Mouse (Mus musculus): Measurements from ENCODE around the gene Mecom.
"Not testable (repeated sequence)": the region's sequence is repeated elsewhere in the genome, so short reads cannot be mapped to it uniquely, and the experiment has no call there.

Mecom gene

DNA sequence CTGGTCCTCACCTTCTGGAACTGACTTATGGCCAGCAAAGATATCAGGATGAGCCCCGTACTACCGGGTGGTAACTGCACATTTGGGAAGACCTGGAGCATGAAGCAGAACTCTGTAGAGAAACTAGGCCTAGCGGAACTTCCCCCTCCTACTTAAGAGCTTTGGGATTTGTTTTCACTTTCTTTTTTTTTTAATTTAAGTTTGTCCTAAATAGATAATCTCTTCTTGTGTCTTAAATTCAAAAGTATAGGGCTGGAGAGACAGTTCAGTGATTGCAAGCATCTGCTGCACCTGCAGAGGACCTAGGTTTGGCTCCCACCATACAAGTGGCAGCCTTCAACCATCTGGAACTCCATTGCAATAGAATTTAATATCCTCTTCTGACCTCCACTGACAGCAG, at the start of gene Mecom:
Mecom (minus strand) TSS at position 101 of the 400 bp plus-strand sequence.
- no peak for DNase-seq (ENCODE audit: low read depth, low spot score)

DNA sequence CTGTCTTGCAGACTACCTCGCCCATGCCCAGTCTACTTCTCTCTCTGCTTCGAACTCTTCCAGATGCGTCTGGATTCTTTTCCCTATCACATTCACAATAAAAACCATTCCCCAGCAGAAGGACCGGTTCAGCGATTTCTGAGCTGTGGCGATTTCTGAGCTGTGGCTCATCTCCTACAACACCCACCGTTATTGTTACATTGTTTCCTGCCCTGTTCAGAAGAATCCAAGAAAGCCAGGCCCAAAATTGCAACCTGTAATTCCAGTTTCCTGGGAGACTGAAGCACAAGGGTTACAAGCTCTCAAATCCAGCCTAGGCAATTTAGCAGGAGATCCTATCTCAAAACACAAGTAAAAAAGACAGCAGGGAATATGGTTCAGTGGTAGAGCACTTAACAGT, 49.5 kb upstream of the Mecom start:
- no peak for DNase-seq (ENCODE audit: low read depth, low spot score)

DNA sequence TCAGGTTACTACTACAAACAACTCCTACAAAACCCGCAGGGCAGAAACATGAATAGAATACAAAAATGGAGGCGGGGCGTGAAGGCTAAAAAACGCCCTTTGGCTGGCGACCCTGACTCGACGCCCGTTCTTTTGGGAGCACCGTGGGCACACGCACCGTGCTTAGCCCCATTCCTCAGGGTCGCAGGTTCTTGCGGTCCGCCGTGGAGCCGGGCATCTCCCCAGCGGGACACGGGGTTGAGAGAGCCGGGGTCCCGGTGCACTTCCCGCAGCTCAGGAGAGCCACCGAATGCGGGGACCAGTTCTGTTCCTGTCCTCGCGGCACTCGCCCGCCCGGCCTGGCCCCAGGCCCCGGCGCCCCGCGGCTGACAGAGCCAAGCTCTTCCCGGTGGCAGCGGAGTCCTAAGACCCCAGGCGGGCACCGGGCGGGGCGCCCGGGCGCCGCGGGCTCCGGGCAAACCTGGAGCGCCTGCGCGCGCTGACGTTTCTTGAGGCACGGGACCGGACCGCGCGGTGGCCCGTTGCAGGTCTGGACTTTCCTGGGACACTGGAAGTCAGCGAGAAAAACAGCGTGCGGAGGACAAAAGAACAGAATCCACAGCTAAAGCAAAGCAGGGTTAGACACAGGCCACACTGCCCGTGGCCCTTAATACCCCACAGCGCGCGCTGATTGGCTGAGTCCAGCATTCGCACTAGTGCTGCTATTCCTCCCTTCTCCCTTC, 47.5 kb upstream of the Mecom start:
- DNase-seq (ENCODE audit: low read depth, low spot score), result peak; percentile 25

DNA sequence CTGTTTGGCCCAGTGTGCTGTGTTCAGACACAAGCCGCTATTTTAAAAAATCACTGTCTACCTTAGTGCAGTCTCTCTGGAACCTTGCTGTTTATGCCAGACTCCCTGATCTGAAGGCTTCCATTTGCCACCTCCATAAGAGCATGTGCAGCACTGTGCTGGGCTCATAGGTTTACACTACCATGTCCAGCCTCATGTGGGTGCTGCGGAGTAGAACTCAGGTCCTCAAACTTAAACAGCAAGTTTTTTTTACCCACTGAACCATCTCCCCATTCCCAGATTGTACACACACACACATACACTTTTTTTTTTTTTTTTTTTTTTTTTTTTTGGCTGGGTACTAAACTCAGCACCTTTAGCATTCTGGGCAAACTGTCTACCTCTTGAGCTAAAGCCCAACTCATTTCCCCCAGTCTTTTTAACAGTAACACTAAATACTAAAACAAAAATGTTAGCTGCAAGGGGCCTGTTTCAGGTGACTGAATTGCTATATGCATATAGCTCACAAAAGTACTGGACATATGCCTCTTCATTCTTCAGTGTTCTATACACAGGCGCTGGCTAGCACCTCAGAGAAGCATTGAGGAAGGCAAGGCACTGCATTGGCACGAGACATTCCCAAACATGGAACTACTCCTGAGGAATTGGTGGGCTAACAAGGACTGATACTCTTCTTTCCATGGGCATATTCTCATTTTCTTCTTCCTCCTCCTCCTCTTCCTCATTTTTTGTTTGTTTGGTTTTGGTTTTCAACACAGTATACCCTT, 46.1 kb upstream of the Mecom start:
- no peak for DNase-seq (ENCODE audit: low read depth, low spot score)

DNA sequence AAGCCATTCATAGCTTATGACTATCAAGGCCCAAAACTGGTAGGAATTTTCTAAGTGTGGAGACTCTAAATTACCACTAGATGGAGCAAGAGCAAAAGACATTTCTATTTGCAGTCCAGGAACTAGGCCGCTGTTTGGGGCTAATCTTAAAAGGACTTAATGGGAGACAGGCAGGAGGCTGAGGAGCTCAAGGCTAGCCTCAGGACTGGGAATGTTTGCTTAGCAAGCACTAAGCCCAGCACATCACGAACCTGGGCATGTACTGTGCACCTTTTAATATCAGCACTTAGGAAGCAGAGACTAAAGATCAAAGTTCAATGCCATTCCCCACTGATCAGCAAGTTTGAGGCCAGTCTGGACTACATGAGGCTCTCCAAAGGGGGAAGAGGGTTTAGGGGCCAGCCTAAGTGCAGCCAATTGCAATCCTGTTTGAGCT, 44.6 kb upstream of the Mecom start:
- DNase-seq (ENCODE audit: low read depth, low spot score), result peak; percentile 64

DNA sequence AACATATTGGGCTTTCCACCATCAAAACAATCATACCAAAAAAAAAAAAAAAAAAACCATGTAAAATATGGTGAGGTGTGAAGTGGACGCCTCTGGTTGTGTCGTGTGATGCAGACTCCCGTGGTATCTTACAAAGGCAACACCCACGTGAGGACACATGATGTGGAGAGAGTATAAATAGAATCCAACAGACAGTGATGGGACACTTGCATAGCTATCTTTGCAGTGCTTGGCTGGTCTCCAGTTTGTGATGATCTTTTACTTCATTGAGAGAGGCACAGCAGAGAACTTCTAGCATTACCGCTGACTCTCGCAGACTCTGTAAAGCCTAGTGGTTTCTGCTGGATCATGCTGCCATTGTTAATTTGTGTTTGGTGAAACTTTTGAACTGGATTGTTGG, 41.1 kb upstream of the Mecom start:
- DNase-seq (ENCODE audit: low read depth, low spot score), result no peak

DNA sequence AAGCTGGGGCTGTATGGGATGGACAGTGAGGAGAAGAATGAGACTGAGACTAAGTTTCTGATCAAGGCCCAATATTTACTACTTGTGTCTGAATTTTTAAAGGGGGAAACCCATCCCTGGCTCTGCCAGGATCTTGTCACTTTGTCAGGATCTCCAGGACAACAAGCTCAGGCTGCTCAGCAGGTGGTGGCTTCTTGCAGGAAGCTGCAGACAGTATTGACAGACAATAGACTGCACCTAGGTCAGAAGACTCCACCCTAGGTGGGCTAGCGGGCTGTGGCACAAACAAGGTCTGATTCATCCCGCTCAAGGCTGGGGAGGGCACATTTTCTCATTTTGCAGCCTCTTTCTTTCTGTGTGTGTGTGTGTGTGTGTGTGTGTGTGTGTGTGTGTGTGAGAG, 25.7 kb upstream of the Mecom start:
- no peak for DNase-seq (ENCODE audit: low read depth, low spot score)

DNA sequence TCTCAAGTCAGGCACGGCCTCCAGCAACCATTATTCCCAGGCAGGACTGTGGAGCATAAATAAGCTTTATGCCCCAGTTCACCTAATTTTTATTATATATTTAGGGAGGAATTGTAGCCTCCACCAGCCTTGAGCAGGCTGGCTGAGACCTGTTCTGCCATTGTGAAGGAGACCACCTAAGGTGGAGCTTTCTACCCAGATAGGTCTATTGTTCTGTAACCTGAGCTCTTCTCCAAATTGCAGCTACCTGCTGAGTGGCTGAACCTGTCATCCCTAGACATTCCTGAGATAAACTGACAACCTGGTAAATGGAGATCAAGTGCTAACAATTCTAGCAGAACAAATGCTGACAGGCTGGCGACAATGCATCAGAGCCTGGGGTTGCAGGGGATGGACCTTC, 18.5 kb upstream of the Mecom start:
- DNase-seq (ENCODE audit: low read depth, low spot score), result not testable (repeated sequence)

DNA sequence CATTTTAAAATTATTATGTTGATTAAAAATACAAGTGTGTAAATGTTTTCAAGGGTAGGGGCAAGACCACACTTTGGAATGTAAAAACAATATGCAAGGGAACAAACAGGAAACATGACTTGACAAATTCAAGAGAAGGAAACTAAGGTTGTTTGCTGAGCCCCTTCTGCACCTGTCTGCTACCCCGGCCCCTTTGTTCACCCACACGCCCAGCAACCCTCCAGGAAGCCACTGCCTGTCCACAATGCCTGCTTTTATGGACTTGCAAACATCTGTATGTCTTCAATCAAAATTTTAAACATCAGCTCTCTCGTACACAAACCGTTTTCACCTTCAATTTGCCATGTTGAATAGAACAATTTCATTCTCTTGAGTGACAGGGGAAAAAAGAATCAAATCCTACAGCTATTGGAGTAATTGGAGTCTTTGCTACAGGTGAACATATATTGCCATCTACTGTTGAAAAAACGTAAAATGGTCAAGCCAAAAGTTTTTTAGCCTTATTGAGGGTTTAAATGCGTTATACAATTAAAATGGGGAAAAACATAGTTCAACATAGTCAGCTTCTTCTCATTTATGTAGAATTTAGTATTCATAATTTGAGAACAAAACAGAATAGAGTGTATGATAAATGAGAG, 13.0 kb upstream of the Mecom start:
- DNase-seq (ENCODE audit: low read depth, low spot score), result no peak

DNA sequence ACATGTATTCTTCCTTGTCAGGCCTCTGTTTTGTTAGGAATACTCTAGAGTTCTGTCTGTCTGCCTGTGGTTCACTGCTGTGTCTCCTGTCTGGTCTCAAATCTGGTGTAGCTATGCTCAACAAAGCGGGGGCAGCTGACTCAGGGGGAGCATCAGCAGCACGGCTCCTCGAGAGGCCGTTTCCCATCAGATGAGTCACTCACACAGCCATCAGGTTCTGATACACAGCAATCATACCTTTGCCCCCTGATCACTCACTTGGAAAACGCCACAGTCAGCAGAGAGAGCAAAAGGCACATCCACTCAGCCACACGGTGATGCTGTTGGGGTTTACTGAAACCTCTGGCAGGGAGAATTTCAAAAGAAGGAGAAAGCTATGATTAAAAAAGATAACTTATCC, 5.9 kb upstream of the Mecom start:
- no peak for DNase-seq (ENCODE audit: low read depth, low spot score)

DNA sequence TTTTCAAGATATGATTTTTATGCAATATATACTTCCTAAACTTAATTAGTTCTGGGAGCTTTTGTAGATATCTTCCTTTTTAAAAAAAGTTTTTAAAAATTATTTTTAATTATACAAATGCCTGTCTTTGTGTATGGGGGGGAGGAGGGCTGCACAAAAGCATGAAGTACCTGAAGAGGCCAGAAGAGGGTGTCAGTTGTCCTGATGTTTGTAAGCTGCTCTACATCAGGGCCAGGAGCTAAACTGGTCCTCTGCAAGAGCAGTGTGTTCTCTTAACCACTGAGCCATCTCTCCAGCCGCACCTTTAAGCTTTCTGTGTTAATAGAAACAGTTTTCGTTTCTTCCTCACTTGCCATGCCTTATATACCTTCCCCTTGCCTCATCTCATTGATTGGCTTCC, 2.4 kb upstream of the Mecom start:
- DNase-seq (ENCODE audit: low read depth, low spot score), result no peak

DNA sequence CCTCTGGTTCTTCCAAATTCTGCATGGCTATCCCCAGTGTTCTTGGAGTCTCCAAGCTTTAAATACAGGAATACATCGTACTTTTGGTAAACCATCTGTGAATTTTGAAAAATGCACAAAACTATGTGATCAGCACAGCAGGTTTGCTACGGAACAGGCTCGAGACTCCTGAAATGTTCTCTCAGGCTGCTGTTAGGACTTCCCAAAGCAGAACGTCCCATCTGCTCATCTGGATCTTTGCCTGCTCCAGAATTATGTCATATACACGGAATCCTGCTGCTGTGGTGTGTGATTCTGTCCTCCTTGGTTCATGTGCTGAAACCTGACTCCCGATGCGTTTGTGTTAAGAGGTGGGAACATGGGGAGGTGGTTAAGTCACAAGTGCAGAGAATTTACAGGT, 1.1 kb upstream of the Mecom start:
- DNase-seq (ENCODE audit: low read depth, low spot score), result peak; percentile 4

DNA sequence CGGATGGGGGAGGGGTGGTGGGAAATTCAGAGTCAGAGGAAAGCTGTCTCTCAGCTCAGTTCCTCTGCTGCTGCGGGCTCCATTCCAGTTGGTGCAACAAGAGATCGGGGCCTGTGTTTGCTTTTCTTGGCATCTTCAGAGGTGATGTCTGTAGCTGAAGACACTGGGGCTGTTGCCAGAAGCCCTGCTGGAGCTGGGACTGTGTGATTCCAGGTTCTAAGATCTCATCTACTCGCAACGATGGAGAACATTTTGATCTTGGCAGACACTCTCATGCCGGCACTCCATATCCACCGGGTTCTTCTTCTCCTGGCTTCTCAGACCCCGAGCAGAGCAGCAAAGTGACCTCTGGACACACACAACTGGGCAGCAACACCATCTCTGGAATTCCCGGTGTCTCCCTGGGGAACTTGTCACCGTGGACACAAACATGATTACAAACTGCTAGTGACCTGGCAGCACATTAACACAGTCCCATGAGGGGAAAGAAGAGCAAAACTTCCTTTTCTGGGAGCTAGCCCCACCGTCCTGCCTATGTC, 908 bp downstream of the Mecom start:
- DNase-seq (ENCODE audit: low read depth, low spot score), result peak; percentile 87

DNA sequence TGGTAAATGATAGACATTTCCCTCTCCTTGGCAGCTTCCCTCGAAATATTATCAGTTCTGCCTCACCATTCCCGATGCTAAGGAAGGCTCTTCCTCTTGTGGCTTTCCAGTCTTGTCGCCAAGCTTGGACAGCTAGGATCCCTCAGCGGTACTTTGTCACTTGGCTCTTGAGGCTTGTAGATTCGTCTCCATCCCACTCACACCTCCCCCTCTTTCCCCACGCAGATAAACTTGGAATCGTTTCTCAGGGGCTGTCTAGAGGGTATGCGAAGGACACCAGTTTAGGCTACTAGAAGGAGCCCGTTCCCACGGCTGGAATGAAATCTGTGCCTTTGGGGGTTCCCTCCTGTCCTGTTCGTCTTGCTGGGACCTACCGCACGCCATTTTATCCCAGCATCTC, 1.4 kb downstream of the Mecom start:
- peak; percentile 4 for DNase-seq (ENCODE audit: low read depth, low spot score)

DNA sequence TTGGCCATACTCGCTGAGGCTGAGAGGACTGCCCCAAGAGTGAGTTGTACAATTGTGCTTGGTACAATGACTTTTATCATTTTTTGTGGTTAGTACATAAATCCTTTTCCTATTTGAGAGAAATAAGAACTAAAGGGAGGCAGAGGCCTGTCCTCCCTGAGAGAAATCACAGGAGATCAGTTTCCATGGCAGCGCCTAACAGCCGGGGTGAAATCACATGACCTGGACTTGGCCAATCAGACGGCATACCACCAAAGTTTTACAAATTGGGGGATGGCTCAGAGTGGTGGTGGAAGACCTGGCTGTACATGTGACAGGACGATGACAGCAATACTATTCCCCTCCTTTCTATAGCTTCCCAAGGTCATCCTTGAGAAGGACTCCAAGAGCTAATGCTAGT, 2.6 kb downstream of the Mecom start:
- DNase-seq (ENCODE audit: low read depth, low spot score), result no peak

DNA sequence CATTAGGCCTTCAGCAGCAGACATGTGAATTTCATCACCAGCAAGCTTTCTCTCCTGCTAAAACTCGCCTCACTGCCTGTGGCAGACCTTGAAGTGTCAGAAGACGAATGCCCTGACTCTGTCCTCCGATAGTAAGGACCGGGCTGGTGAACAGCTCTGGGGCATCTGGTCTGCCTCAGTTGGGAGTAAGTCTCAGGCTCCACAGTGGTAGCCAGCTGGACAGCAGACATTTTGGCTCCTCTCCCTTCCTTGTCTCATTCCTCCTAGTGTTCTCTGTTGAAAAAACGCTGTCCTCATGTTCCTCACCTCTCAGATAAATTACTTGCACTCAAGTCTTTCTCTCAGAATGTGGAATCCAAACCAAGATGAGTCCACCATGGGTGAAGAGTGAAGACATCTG, 3.5 kb downstream of the Mecom start:
- DNase-seq (ENCODE audit: low read depth, low spot score), result peak; percentile 5

DNA sequence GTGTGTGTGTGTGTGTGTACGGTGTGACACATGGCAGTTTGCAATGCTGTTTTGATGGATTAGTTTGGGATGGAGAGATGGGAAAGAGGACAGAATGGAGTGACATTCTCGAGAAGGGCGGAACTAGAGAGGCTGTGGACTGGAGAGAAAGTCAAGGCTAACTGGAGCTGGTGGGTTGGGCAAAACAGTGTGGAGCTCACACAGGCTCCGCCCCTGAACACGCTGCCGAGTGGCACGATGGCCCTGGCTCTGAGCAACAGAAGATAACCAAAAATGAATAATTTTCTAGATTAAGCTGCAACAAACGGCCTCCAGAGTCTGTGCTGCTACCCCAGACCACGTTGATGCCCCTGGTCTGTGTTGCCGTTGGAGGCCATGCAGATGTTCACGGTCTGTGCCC, 12.0 kb downstream of the Mecom start:
- DNase-seq (ENCODE audit: low read depth, low spot score), result no peak

DNA sequence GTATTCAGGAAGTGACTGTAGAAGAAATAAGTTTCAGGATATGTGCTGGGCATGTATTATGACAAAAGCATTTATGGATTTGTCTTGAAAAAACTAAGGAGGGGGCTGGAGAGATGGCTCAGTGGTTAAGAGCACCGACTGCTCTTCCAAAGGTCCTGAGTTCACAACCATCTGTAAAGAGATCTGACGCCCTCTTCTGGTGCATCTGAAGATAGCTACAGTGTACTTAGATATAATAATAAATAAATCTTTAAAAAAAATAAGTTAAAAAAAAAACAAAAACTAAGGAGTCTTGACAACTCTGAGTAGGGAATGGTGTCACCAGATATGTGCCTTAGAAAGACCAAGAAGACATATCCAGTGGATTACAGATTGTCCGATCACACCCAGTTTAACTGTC, 27.1 kb downstream of the Mecom start:
- not testable (repeated sequence) for DNase-seq (ENCODE audit: low read depth, low spot score)

DNA sequence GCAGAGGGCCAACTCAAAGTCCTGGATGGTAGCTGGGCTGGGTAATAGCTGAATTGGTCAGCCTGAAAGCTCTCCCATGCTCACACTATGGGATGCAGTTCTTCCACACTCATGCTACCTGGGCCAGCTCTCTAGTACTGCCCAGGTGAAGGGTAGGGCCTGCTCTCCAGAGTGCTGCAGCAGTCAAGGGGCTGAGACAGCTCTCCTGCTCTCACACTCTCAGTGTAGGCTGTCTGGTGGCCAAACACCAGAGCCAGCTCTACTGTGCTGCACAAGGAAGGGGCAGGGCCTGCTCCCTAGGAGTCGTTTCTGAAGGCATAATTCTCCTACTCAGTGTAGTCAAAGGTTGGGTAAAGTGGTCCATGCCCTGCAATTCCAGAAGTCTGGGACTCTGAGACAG, 28.4 kb downstream of the Mecom start:
- no peak for DNase-seq (ENCODE audit: low read depth, low spot score)

DNA sequence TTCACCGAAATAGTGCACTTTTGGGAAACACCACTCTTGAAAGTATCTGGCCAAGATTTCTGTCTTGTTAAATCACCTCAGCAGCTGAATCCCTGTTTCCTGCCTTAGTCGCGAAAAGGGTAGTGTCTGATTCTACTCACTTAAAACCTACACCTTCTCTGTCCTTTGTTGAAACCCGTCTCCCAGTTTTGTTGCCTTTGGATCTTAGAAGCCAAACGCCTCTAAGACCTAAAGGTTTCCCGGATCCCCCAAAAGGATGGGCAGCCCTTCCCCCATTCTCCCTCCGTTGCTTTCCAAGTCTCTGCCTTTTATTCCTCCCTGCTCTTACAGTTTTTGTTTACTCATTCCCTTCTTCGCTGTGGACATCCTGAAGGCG, 32.0 kb downstream of the Mecom start:
- DNase-seq (ENCODE audit: low read depth, low spot score), result no peak

DNA sequence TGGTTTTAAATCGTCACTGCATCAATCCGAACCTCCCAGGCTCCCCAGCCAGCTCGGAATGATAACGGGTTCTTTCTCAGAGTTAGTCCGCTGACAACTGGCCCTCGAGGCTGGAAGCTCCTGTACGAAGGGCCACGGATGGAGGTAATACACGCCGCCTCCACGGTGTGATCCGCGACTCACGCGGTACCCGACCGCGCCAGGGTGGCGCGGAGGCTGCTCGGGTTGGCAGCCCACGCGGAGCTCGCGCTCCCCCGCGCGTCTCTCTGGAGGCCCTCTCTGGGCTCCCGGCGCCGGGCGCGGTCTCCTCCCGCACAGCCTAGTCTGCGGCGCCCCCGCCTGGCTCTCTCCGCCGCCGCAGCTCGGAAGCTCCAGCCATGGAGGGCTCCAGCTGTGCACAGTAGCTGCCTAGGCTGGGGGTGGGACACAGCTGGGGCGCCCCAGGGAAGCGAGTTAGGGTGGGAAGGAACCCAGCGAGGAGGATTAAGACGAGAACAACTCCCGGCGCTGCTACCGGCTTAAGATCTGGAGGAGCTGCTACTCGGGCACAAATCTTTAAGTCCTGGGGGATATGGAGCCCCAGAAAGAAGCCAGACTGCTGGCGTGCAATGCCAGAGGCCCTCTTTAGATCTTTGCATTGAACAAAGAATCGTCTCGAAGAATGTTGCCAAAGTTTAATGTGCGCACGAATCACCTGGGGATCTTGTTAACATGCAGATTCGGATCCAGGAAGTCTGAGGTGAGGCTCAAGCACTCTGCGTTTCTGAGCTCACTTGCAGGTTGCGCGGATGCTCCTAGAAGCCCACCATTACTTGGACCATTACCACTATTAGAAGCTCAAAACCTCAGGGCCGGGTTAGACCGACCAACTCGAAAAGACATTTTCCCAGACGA, 32.7 kb downstream of the Mecom start:
- DNase-seq (ENCODE audit: low read depth, low spot score), result no peak
